Mouse (Mus musculus): ENCODE measurements around the gene Sdccag8. TPM values are rescaled to one million over a fixed set of nuclear protein-coding genes. Genes with fewer than 3 reads are reported as not detected.

The Sdccag8 gene
- total RNA-seq (2021) = 10 to 100 TPM in 1 of 2 experiments, 1 to 10 TPM in 1; 8.9 to 12.9 TPM
- long read RNA-seq, experiment 1, transcript Sdccag8-201 (18 exons, 2,776 nt) = major isoform, 8 of 16 reads
- long read RNA-seq, experiment 1, partial matches to known transcripts = 6 of 16 reads
- long read RNA-seq, experiment 1, other reads (novel, unspliced or antisense) = 2 of 16 reads
- long read RNA-seq, experiment 2, transcript Sdccag8-201 (18 exons, 2,776 nt) = major isoform, 17 of 32 reads
- long read RNA-seq, experiment 2, partial matches to known transcripts = 5 of 32 reads
- long read RNA-seq, experiment 2, other reads (novel, unspliced or antisense) = 9 of 32 reads

DNA sequence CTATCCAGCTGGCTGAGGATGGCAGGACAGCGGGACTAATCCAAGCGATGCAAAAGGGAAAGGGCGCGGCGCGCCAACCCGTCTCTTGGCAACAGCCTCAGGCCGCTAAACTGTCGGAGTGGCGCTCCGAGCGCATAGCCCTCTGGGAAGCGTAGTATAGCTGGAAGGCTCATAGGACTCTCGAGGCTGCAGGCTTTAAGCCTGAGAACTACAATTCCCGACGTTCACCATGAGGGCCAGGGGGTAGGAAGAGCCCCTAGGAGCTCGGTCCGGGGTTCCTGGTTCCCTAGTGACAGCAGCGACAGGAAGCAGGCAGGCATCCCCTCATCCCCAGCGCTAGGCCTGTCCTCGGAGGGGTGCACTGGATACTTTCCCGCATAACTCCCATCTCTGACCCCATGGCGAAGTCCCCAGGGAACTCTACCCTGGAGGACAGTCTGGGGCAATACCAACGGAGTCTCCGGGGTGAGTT is at the start of gene Sdccag8:
TSS of gene Sdccag8 (plus strand) at position 70 of the 472 bp plus-strand sequence.
- DNase-seq (ENCODE audit: low spot score in 2 of 2) = peak; percentile 68 to 82

GRCm38 (mm10) chr1:176774533-176774932 is 39.9 kb upstream of the Sdccag8 start:
- DNase-seq (ENCODE audit: low spot score in 2 of 2) = no peak

DNA sequence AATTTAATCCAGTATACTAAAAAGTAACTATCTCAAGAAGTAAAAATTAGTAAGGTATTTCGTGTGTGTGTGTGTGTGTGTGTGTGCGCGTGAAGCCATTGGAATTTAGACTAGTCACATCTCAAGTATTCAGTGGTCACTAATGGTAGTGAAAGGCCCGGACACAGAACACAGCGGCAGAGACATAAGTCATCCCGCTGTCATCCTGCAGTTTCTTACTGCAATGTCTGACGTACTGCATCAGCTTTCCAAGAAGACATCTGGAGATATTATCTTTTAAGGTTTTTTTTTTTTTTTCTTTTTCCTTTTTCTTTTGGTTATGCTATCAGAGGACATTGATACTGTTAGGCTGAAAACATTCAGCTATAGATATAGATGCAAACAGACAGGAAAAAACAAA is 25.1 kb upstream of the Sdccag8 start:
- DNase-seq (ENCODE audit: low spot score in 2 of 2) = no peak

GRCm38 (mm10) chr1:176792175-176792574 is 22.3 kb upstream of the Sdccag8 start:
- no peak for DNase-seq (ENCODE audit: low spot score in 2 of 2)

DNA sequence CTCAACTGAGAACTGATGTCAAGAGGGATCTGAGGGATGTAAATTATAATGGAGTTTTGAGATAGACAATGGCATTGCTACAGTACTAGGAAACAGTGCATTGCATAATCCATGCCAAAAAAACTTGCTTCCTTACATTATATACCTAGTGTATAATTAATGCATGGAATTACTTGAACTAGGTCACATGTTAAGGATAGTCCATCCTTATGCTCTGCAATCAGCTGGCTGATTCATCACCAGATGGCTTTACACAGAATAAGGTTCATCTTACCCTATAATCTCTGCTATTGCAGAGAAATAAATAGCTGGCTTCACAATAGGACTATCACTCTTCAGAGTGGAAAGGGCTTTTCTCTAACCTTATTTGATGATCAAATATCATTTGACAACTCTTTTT is 15.8 kb upstream of the Sdccag8 start:
- no peak for DNase-seq (ENCODE audit: low spot score in 2 of 2)

- DNase-seq (ENCODE audit: low spot score in 2 of 2) = no peak
These were observed 13.6 kb upstream of the Sdccag8 start for GRCm38 (mm10) chr1:176800728-176801365.

DNA sequence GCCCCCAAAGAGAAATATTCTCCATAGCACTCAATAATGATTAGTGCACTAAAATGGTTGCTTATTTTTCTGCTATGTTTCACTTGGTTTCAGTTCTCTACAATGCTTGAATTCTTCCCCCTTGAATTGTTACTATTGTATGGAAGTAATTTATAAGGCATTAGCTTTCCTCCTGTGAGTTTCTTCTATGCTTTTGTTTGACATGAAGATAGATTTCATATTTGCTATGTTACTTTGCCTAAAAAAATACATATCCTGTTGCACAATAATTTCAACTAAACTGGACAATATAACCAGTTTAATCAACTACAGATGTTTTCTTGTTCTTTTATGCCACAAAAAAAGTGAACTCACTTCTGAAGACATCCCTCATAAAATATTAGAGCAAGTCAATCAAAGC is 4.3 kb upstream of the Sdccag8 start:
- DNase-seq (ENCODE audit: low spot score in 2 of 2) = no peak

DNA sequence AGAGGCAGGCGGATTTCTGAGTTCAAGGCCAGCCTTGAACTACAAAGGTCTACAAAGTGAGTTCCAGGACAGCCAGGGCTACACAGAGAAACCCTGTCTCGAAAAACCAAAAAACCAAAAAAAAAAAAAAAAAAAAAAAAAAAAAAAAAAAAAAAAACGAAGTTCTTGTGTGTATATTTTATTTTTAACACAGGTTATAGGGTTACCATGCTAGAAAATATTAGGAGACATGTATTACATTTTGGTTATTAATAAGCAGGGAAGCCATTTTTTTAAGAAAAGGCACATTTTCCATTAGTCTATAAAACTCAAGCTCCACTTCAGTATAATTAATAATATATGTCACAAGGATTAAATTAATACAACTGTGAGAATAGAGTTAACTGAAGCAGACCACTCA is 2.6 kb upstream of the Sdccag8 start:
- DNase-seq (ENCODE audit: low spot score in 2 of 2) = no peak

DNA sequence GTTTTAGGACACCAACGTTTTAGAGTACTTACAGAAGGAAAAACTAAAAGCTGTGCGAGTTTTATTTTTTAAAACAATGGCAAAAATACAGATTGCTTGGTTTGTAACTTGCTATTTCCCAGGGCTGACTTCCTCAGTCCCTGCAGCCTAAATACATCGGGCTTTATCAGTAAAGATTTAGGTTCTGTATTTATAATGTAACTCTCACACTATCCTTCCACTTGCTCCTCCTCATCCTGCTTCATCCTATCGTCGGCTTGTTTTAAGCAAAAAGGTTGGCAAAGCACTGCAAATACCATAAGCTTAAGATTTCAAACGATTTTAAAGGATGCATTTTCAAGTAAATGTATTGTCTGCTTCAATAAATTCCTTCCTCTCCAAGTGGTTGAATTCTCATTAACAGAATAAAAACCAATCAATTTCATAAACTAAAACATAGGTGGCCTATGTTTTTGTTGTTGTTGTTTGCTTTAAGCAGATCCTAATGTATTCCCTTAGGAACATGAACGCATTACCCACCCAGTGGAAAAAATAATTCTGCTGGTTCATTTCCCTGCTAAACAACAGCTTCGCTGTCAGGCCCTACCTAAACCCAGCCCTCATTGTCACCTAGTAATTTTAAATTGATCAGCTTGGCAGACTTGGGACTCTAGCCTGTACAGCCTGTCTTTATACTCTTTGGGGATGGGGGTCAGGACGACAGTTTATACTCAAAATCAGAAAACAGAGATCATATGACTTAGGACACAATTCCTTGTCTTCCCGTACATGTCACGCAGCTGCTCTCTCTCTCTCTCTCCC is 1.8 kb upstream of the Sdccag8 start:
- DNase-seq (ENCODE audit: low spot score in 2 of 2) = no peak

DNA sequence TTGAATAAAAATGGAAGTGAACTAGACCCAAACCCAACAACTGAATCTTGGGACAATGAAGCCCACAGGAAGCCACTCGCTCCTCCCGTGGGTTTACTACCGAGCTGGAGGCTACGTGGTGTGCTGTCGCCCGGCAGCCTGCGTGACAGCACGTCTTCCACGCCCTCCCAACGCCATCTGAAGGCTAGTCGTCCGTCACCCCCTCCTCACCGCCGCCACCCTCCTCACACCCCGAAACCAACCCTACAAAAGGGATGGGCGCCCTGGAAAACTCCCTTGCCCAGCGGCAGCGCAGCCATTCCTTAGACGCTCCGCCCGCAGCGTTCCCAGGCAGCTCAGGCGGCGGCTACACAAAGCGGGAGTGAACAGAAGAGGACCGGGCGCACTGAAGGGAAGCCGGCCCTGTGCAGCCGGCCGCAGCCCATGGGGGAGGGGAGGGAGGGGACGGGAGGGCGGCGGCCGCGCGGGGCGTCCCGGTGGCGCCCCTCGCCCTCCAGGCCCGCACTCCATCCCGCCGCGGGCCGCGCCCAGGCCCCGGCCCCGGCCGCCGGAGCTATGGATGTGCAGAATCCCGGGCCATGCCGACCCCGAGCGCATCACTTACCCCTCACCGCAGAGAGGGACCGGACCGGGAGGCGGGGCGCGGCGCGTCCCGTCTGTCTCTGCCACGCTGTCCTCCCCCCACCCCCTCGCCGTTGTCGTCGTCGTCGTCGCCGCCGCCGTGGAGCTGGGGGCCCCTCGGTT is 996 bp upstream of the Sdccag8 start:
- DNase-seq (ENCODE audit: low spot score in 2 of 2) = peak; percentile 39 to 52

DNA sequence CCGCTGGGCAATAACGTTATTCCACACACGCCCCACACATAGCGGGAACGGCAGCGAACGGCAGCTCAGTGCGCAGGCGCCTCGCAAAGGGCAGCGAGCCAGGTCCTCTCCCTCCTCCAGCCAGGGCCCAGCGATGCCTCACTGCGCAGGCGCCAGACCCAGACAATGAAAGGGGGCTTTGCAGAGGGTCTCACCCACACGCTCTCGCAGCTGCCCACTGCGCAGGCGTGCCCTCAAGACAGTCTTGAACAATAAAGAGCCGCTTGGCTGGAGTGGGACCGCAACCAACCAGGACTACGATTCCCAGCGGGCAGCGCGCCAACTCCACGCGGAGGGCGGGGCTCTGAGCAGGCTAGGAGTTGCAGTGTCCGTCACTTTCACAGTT is 432 bp upstream of the Sdccag8 start, which contains the start of gene Cep170:
TSS of gene Cep170 (minus strand) at position 32 of the 385 bp plus-strand sequence.
- peak; percentile 91 to 97 for DNase-seq (ENCODE audit: low spot score in 2 of 2)

- no peak for DNase-seq (ENCODE audit: low spot score in 2 of 2)
These were observed 2.3 kb downstream of the Sdccag8 start for GRCm38 (mm10) chr1:176816728-176817127.

GRCm38 (mm10) chr1:176818147-176818546 is 3.7 kb downstream of the Sdccag8 start:
- DNase-seq (ENCODE audit: low spot score in 2 of 2) = no peak

DNA sequence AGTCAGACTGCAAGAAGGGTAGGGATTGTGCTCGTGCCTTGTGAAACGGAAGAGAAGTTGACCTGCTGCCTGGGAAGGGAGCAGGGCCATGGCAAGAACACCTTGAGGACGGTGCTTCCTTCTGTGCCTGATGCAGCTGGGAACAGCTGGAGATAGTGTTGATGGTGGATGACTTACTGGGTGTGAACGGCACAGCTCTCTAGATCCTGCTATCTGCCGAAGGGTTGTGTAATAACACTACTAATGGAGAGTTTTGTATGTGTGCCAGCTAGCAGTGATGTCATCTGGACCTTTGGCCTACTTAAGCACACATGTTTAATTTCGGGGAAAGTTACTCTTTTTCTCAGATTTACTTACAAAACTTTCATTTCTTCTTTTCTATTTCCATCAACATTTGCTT is 4.3 kb downstream of the Sdccag8 start:
- DNase-seq (ENCODE audit: low spot score in 2 of 2) = no peak

GRCm38 (mm10) chr1:176821929-176822328 is 7.5 kb downstream of the Sdccag8 start:
- DNase-seq (ENCODE audit: low spot score in 2 of 2) = no peak

DNA sequence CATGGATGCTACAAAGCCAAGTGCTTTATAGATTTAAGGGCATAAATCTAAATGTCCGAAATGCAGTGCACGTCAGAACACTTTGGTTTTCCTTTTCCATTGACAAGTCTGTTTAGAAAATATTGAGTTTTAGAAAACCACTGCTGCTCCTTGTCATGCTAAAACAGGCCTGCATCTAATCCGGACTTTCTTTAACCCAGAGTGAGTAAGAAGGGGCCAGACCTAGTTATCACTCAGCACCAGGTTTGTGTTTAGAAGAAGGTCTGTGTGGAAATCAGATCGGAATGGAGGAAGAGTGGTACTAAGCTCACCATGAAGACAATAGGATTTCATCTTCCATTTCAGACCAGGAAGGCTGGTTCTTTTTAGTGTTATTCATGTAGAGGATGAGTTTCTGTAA is 8.5 kb downstream of the Sdccag8 start:
- no peak for DNase-seq (ENCODE audit: low spot score in 2 of 2)

DNA sequence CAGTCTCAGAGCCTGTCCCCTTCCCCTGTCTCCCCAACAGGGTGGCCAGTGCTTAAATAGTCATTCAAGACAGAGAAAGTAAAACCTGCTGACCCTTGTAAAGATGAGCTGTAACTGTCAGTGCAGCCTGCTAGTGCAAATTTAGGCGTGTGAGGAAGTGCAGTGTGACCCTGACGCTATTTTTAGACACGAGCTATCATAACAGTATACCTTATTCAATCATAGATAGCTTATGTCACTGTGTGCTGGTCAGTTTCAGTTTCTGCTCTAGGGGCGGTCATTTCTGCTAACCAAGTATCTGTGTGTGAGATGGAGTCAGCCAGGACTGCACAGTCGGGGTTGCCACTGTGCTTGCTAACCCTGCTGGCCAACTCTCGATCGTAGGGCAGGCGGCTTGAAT is 9.4 kb downstream of the Sdccag8 start:
- no peak for DNase-seq (ENCODE audit: low spot score in 2 of 2)

- no peak for DNase-seq (ENCODE audit: low spot score in 2 of 2)
These were observed 10.2 kb downstream of the Sdccag8 start for GRCm38 (mm10) chr1:176824611-176825010.

GRCm38 (mm10) chr1:176825084-176825483 is 10.6 kb downstream of the Sdccag8 start:
- DNase-seq (ENCODE audit: low spot score in 2 of 2) = no peak

DNA sequence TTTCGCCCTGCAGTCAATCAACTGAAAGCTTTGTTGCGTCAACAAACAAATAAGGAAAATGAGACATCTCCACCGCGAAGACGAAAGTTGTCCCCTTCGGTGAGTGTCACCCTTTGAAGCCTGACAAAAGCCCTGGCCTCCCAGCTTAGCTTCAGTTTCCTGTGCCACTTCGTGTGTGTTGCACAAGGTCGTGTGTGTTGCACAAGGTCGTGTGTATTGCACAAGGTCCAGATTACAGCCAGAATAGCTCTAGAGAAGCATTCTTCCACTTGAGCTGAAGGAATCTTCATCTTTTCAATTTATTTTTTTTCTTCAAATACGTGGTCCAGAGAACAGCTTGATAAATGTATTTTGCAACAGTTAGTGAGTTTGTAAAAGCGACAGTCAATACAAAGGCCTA is 11.7 kb downstream of the Sdccag8 start:
- DNase-seq (ENCODE audit: low spot score in 2 of 2) = no peak

DNA sequence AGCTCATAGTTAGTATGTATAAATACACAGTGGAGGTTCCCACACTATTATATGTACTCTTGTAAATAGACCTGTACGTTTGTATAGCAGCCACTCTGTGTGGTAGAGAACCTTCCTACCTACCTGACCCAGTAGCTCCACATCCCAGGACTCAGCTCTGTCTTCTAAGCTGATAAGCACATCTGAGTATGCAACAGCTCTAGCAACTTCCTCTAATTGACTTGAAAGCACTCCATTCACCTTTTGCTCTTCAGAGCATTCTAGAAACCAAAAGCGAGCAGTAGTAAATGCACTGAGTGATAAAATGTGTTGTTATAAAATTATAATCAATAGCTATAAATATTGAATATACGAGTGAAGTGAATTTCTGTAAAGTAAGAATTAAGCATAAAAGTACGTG is 12.5 kb downstream of the Sdccag8 start:
- DNase-seq (ENCODE audit: low spot score in 2 of 2) = no peak

All from adrenal gland, postnatal 4 days (tissue).